Mouse (Mus musculus): Measurements from ENCODE around the gene Tspo.
A peak's percentile ranks its signal among the peaks of the same experiment; 100 is the strongest.

Tspo gene

DNA sequence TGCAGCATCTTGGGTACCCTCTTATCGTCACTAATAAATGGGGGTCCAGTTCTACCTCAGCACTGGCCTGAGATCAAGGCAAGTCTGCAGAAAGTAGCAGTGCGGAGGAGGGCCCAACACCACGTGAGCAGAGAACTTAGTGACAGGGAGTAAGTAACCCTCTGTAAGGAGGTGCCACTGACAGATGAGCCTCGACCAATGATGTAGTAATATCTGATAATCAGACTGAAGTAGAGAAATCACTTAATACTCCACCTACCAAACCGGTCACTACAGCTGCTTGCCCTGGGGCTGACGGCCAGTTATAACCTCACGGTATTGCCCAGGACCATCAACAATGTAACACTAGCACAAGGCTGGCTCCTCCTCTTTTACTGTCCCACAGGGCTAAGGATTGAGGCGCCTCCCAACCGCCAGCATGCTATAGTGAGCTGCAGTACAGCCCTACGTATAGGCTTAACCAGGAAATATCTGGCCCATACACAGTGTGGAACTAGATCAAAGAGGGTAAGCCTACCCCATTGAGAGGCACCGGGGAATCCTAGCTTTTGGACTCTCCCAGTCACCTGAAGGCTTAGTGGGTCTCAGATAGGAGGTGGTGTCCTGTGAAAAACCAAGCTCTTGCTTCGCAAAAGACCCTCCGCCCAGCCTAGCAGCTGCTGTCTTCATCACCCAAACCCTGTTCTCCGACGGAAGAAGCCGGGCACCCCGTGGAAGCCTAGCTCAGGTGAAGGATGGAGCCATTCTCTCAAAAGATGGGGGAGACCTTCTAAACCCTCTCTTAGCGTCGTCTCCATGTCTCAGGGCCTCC, 30.5 kb downstream of the Tspo start:
- TF ChIP-seq CTCF (conservative IDR thresholded peaks at IDR 0.05; ENCODE audit: low read length) (no peak), POU5F1 (IDR thresholded peaks at IDR 0.05; ENCODE audit: borderline replicate concordance, low read length) (no peak)
- H3K4me1 ChIP-seq (replicated peaks; ENCODE audit: low read depth, low read length) = peaks cover 36% of the 10 kb centered on the region
- peak overlapping the region; percentile 90 for H3K4me3 ChIP-seq (replicated peaks; ENCODE audit: low read length)
- H3K9me3 ChIP-seq (ENCODE audit: low read length) = no peaks in the 10 kb centered on the region
- H3K27me3 ChIP-seq (ENCODE audit: insufficient read depth, low read length) = no peaks in the 10 kb centered on the region
- H3K36me3 ChIP-seq (ENCODE audit: insufficient read depth, low read length) = peaks cover 44% of the 10 kb centered on the region

DNA sequence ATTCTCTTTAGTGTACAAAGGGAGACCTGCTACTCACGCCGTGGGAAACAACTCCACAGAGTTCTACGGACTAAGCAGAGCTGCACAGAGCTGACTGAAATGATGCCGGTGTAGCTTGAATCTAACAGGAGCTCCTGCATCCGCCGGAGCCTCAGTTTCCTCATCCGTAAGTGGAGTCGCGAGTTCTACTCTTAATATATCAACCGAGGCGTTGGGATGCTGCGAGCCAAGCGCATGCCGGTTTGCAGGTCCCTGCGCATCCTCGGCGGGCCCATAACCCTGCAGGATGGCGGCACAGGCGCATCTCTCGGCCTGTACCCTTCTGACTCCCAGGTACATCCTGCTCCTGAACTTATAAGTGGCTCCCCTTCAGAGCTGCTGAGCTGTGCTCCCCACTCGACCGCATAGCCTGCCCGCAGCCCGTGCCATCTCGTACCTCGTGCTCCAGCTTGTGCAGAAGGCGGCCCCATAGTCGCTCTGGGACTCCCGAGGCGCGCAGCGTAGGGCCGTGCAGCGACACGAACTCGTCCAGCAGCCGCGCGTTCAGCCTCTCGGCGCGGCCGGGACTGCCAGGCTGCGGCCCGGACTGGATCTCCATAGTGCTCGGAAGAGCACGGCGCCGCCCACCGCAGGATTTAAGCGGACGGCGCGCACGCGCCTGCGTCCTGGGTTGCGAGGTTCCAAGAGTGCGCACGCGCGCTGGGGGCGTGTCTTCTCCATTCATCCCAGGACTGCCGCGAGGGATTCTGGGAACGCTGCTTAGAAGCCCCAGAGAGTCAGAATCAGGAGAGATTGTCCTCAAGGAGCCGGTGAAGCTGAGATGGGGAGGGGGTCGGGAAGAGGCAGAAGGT, 31.3 kb downstream of the Tspo start, which contains the start of gene Ttll12:
Gene Ttll12, minus strand, starts transcription at position 645 of the 851 bp plus-strand sequence.
- H3K36me3 ChIP-seq (ENCODE audit: insufficient read depth, low read length) = peaks cover 37% of the 10 kb centered on the region
- peaks cover 36% of the 10 kb centered on the region for H3K4me1 ChIP-seq (replicated peaks; ENCODE audit: low read depth, low read length)
- H3K9me3 ChIP-seq (ENCODE audit: low read length) = no peaks in the 10 kb centered on the region

GRCm38 (mm10) chr15:83595364-83595711, 31.9 kb downstream of the Tspo start:
- no peak for TF ChIP-seq NANOG (IDR thresholded peaks at IDR 0.05; ENCODE audit: borderline replicate concordance, low read length)
- TF ChIP-seq CTCF (conservative IDR thresholded peaks at IDR 0.05; ENCODE audit: low read length) = no peak
- no peak for TF ChIP-seq POU5F1 (IDR thresholded peaks at IDR 0.05; ENCODE audit: borderline replicate concordance, low read length)

More for the DNA sequence above, 31.3 kb downstream of the Tspo start, which contains the start of gene Ttll12:
- Histone ChIP-seq H3K27me3 (ENCODE audit: insufficient read depth, low read length) (no peaks in the 10 kb centered on the region), H3K4me3 (replicated peaks; ENCODE audit: low read length) (peak within 1 kb of the TSS; percentile 90)
- TF ChIP-seq POU5F1 (IDR thresholded peaks at IDR 0.05; ENCODE audit: borderline replicate concordance, low read length) = no peak
- no peak for TF ChIP-seq CTCF (conservative IDR thresholded peaks at IDR 0.05; ENCODE audit: low read length)
- TF ChIP-seq NANOG (IDR thresholded peaks at IDR 0.05; ENCODE audit: borderline replicate concordance, low read length) = no peak

GRCm38 (mm10) chr15:83596833-83597232, 33.4 kb downstream of the Tspo start:
- peaks cover 29% of the 10 kb centered on the region for H3K4me1 ChIP-seq (replicated peaks; ENCODE audit: low read depth, low read length)
- H3K36me3 ChIP-seq (ENCODE audit: insufficient read depth, low read length) = peaks cover 16% of the 10 kb centered on the region

More at GRCm38 (mm10) chr15:83595364-83595711, 31.9 kb downstream of the Tspo start:
- peak overlapping the region; percentile 90 for H3K4me3 ChIP-seq (replicated peaks; ENCODE audit: low read length)
- H3K4me1 ChIP-seq (replicated peaks; ENCODE audit: low read depth, low read length) = peaks cover 36% of the 10 kb centered on the region
- peaks cover 31% of the 10 kb centered on the region for H3K36me3 ChIP-seq (ENCODE audit: insufficient read depth, low read length)
- no peaks in the 10 kb centered on the region for H3K27me3 ChIP-seq (ENCODE audit: insufficient read depth, low read length)
- H3K9me3 ChIP-seq (ENCODE audit: low read length) = no peaks in the 10 kb centered on the region

GRCm38 (mm10) chr15:83601185-83601584, 37.8 kb downstream of the Tspo start:
- Histone ChIP-seq H3K4me3 (replicated peaks; ENCODE audit: low read length) (no peak overlapping the region), H3K36me3 (ENCODE audit: insufficient read depth, low read length) (no peaks in the 10 kb centered on the region), H3K27me3 (ENCODE audit: insufficient read depth, low read length) (no peaks in the 10 kb centered on the region), H3K4me1 (replicated peaks; ENCODE audit: low read depth, low read length) (no peaks in the 10 kb centered on the region), H3K9me3 (ENCODE audit: low read length) (no peaks in the 10 kb centered on the region)
- TF ChIP-seq POU5F1 (IDR thresholded peaks at IDR 0.05; ENCODE audit: borderline replicate concordance, low read length) = no peak

More at GRCm38 (mm10) chr15:83596833-83597232, 33.4 kb downstream of the Tspo start:
- Histone ChIP-seq H3K4me3 (replicated peaks; ENCODE audit: low read length) (no peak overlapping the region), H3K27me3 (ENCODE audit: insufficient read depth, low read length) (no peaks in the 10 kb centered on the region), H3K9me3 (ENCODE audit: low read length) (no peaks in the 10 kb centered on the region)
- TF ChIP-seq NANOG (IDR thresholded peaks at IDR 0.05; ENCODE audit: borderline replicate concordance, low read length) = no peak
- TF ChIP-seq CTCF (conservative IDR thresholded peaks at IDR 0.05; ENCODE audit: low read length) = no peak
- TF ChIP-seq POU5F1 (IDR thresholded peaks at IDR 0.05; ENCODE audit: borderline replicate concordance, low read length) = no peak

DNA sequence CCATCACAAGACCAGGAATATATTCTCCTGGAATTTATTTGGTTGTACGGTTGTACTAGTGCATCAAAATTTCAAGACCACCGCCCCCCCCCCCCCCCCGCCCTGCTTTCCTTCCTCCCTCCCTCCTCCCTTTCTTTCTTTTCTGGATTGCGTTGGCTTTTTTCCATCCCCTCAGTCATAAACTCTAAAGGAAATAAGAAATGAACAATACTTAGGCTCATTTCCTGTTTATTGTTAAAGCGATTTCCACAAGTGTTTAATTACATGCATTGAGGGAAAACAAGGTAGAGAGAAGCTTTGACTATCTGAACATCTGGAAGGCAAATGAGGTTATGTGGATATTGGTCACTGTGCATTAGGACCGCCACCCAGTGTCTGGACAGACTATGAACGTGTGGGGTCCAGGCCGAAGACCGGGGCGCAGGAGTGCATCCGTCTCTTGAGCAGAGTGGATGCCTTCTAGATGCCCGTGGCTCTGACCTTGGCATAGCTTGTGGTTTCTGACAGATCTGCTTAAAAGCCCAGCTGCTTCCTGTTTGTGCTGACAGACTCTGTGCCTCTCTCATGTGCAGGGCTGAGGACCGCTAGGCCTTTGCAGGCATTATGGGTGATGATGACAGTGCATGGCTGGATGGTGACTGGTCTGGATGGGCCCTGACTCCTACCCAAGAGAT, 39.1 kb downstream of the Tspo start:
- Histone ChIP-seq H3K36me3 (ENCODE audit: insufficient read depth, low read length) (no peaks in the 10 kb centered on the region), H3K4me1 (replicated peaks; ENCODE audit: low read depth, low read length) (peaks cover 7% of the 10 kb centered on the region; the same call in 1 of the 2 replicates), H3K9me3 (ENCODE audit: low read length) (no peaks in the 10 kb centered on the region), H3K27me3 (ENCODE audit: insufficient read depth, low read length) (no peaks in the 10 kb centered on the region; the same call in 1 of the 2 replicates), H3K4me3 (replicated peaks; ENCODE audit: low read length) (no peak overlapping the region)
- TF ChIP-seq POU5F1 (IDR thresholded peaks at IDR 0.05; ENCODE audit: borderline replicate concordance, low read length) (no peak), NANOG (IDR thresholded peaks at IDR 0.05; ENCODE audit: borderline replicate concordance, low read length) (no peak), CTCF (conservative IDR thresholded peaks at IDR 0.05; ENCODE audit: low read length) (no peak)

DNA sequence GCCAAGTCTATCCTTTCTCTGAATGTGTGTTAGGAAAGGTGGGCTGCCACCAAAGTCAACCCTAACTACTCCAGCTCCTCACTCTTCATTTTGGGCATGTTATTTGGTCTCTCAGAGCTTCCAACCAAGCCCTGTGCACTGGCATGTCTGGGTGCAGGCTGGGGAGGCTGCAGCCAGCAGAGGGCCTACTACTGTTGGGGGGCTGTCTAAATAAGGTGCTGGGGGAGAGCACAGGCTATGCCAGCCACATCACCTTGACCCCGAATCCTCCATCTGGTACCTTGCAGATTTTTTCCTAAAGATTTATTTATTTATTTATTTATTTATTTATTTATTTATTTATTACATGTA, 39.6 kb downstream of the Tspo start:
- Histone ChIP-seq H3K4me1 (replicated peaks; ENCODE audit: low read depth, low read length) (peaks cover 7% of the 10 kb centered on the region; the same call in 1 of the 2 replicates), H3K9me3 (ENCODE audit: low read length) (no peaks in the 10 kb centered on the region), H3K36me3 (ENCODE audit: insufficient read depth, low read length) (no peaks in the 10 kb centered on the region), H3K27me3 (ENCODE audit: insufficient read depth, low read length) (peaks cover 3% of the 10 kb centered on the region; the same call in 1 of the 2 replicates), H3K4me3 (replicated peaks; ENCODE audit: low read length) (no peak overlapping the region)
- TF ChIP-seq CTCF (conservative IDR thresholded peaks at IDR 0.05; ENCODE audit: low read length) = no peak
- no peak for TF ChIP-seq NANOG (IDR thresholded peaks at IDR 0.05; ENCODE audit: borderline replicate concordance, low read length)
- TF ChIP-seq POU5F1 (IDR thresholded peaks at IDR 0.05; ENCODE audit: borderline replicate concordance, low read length) = no peak

DNA sequence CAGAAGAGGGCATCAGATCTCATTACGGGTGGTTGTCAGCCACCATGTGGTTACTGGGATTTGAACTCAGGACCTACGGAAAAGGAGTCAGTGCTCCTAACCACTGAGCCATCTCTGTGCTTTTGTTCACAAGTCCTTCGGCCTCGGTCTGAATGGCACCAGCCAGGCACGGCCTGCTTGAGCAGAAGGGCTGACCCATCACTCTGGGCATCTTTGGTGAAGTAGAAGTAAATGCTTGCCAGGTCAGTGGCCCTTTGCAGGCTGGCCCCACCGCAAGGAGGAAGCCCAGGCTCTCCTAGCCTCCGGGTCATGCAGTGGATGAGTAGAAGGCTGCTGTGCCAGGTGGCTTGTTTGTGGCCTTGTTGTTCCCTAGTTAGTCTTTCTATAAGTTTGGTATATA, 40.0 kb downstream of the Tspo start:
- peaks cover 7% of the 10 kb centered on the region; the same call in 1 of the 2 replicates for H3K4me1 ChIP-seq (replicated peaks; ENCODE audit: low read depth, low read length)
- no peaks in the 10 kb centered on the region for H3K9me3 ChIP-seq (ENCODE audit: low read length)
- H3K27me3 ChIP-seq (ENCODE audit: insufficient read depth, low read length) = peaks cover 5% of the 10 kb centered on the region; the same call in 1 of the 2 replicates
- no peaks in the 10 kb centered on the region for H3K36me3 ChIP-seq (ENCODE audit: insufficient read depth, low read length)
- H3K4me3 ChIP-seq (replicated peaks; ENCODE audit: low read length) = no peak overlapping the region
- TF ChIP-seq NANOG (IDR thresholded peaks at IDR 0.05; ENCODE audit: borderline replicate concordance, low read length) = no peak
- no peak for TF ChIP-seq CTCF (conservative IDR thresholded peaks at IDR 0.05; ENCODE audit: low read length)
- TF ChIP-seq POU5F1 (IDR thresholded peaks at IDR 0.05; ENCODE audit: borderline replicate concordance, low read length) = no peak
